Mouse (Mus musculus) lung, adult 2 months (tissue): ENCODE measurements around the gene Tubb4b. TPM values are rescaled to one million over a fixed set of nuclear protein-coding genes. Genes with fewer than 3 reads are reported as not detected.

ENCODE experiments used
- DNase-seq: peaks from one replicate; pipeline ENCODE4 v3.0.0; 2022
- H3K4me1 ChIP-seq: fragments of 200-500 bp; 2 replicates; pipeline ENCODE4 v1.6.1; 2011; ENCODE audit warnings: low read length; ENCODE audit not compliant: control insufficient read depth, insufficient read depth
- H3K4me3 ChIP-seq: fragments of 200-500 bp; replicated peaks from 2 replicates; pipeline ENCODE3; 2011; ENCODE audit warnings: low read depth, mild to moderate bottlenecking, control low read depth, low read length; ENCODE audit errors: extremely low read depth
- CTCF ChIP-seq: fragments of 200-500 bp; IDR thresholded peaks from 2 replicates; pipeline ENCODE4 v1.5.1; 2011; ENCODE audit warnings: mild to moderate bottlenecking, low read length, control low read depth; ENCODE audit not compliant: insufficient read depth
- POLR2A ChIP-seq: fragments of 200-500 bp; IDR thresholded peaks from 2 replicates; pipeline ENCODE4 v1.6.1; 2011; ENCODE audit warnings: low read depth, mild to moderate bottlenecking, control low read depth, low read length, borderline replicate concordance; ENCODE audit errors: extremely low read depth
- WGBS: fragments of 180-500 bp; shearing (Covaris S2); methylation state at CpG from one replicate; pipeline ENCODE4 v1.1.7; 2018; 5-methylcytosine and 5-hydroxymethylcytosine counted together
- polyA plus RNA-seq: library from polyadenylated mRNA; depleted of rRNA; stranded (reverse); fragments of >200 nt; gene quantifications from 2 replicates; pipeline ENCODE4 v1.2.3, GENCODE M21; 2012; rRNA removed

Gene Tubb4b
- polyA plus RNA-seq = 490 and 623 TPM in 2 replicates

DNA sequence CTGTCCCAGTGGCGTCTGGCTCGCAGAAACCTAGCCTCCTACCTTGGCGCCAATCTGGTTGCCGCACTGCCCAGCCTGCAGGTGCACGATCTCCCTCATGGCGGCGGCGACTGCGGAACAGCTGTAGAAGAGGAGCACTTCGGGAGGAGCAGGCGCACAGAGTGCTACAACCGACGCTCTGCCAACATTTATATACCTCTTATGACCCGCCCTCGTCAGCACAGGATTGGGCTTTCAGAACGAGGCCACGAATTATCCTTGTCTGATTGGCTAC lies at the start of gene Tubb4b:
Tubb4b (minus strand) TSS at position 211 of the 274 bp plus-strand sequence.
- no peak for DNase-seq
- H3K4me1 ChIP-seq = peaks cover 15% of the 10 kb centered on the region
- WGBS = under 1% methylated on average over 17 of the region's 17 CpGs
- H3K4me3 ChIP-seq = peak within 1 kb of the TSS; percentile 91
- no peak for TF ChIP-seq CTCF
- TF ChIP-seq POLR2A = peak; percentile 99

DNA sequence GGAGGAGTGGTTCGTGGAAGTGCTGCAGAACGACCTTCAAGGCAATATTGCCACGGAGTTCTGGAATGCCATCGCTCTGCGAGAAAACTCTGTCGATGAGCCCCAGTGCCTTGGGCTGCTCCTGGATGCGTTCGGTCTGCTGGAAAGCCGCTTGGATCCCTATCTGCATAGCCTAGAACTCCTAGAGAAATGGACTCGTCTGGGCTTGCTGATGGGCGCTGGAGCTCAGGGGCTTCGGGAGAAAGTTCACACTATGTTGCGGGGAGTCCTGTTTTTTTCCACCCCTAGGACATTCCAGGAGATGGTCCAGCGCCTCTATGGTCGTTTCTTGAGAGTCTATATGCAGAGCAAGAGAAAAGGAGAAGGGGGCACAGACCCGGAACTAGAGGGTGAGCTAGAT lies 48.5 kb upstream of the Tubb4b start:
- no peak for DNase-seq
- WGBS = 29% methylated on average over 16 of the region's 16 CpGs
- Histone ChIP-seq H3K4me1 (peaks cover 12% of the 10 kb centered on the region), H3K4me3 (peak overlapping the region; percentile 72)
- TF ChIP-seq POLR2A = no peak

DNA sequence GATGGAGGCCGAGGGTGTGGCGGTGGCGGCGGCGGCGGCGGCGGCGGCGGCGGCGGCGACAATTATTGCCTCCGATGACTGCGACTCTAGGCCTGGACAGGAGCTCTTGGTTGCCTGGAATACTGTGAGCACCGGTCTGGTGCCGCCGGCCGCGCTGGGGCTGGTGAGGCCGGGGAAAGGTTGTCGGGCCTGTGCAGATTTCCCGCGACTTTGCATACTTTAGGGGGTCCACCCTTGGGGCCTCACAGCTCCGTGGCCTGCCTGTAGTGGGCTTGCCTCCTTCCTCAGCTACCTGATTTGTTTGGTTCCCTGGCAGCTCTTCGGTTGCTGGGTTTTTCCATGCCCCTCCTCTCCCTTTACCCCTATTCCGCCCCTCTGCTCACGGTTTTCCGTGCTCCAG lies 48.0 kb upstream of the Tubb4b start:
- under 1% methylated on average over 29 of the region's 29 CpGs for WGBS
- Histone ChIP-seq H3K4me1 (peaks cover 12% of the 10 kb centered on the region), H3K4me3 (peak overlapping the region; percentile 72)
- no peak for DNase-seq
- TF ChIP-seq POLR2A (no peak), CTCF (no peak)

DNA sequence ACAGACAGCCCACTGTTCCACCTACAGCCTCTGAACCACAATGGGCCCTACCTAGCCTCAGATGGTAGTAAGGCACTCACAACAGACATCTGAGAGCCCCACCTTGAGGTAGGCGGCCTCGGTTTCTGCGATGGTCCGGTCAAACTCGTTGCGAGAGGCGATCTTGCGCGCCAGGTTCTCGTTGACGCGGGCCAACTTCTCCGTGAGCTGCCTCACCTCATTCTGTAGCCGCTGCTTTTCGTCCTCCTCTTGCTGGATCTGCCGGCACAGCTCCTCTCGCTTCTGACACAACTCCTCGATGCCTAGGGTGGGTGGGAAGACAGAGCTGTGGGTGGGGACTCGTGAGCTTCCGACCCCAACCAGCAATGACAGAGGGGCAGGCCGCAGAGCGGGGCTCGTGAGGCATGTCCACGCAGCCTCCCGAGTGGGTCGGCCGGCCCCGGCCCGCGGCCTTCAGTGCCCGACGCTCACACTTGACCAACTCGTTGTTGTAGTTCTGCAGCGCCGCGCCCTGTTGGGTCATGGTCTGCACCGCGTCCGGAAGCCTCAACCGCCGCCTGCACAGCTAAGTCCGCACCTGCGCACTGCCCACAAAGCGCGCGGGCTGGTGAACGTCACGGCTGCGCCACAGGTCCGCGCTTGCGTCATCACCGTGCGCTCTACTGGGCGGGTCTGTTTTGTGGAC lies 47.5 kb upstream of the Tubb4b start, which contains the start of the genes Ssna1 and Anapc2:
Ssna1 (minus strand) TSS at position 612 of the 685 bp plus-strand sequence.
Anapc2 (plus strand) TSS at position 652 of the 685 bp plus-strand sequence.
- DNase-seq = peak; percentile 98
- TF ChIP-seq CTCF (no peak), POLR2A (peak; percentile 89; the same call in 1 of the 2 replicates)
- Histone ChIP-seq H3K4me3 (peak within 1 kb of the TSS; percentile 72), H3K4me1 (peaks cover 12% of the 10 kb centered on the region)
- under 1% methylated on average over 55 of the region's 55 CpGs for WGBS

DNA sequence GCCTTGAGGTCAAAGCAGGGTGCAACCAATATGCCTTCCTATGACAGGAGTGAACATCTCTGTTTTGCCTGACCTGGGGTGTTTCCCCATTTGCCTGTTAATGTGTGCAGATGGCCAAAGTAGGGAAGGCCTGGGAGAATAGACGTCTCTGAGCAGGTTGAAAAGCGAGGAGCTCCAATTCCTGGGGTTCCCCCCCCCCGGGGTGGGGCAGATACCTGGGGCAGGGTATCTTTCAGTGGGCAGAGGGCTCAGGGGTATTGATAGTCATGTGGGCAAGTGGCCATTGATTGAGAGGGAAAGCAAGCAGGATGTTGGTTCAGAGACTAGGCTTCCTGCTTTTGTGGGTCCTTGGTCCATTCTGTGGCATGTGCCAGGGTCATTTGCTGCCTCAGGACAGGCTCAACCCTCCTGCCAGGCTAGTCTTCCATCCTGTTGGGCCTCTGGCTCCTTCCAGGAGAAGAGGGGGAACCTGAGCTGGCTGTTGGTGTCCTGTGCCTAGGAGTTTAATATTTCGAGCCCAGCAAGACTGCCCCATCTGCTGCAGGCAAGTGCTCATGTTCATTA lies 43.3 kb upstream of the Tubb4b start:
- no peak overlapping the region for H3K4me3 ChIP-seq
- TF ChIP-seq POLR2A = no peak
- TF ChIP-seq CTCF = no peak

DNA sequence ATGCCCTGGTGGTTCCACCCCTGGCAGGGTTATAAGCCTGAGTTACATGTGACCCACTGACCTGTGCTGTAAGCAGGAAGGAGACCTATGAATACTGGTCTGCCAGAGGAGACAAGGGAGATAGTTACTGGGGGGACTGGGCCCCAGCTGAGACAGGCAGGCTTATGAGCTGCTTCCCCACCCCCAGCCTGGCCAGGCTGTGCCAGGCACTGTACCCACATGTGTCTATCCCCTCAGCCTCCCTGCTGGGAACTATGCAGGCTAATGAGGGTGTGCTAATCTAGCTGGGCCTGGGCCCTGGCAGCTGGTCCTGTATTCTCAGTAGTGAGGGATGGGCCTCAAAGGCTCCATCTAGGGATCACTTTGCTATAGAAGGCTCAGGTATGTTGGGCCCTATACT lies 42.7 kb upstream of the Tubb4b start:
- peaks cover 15% of the 10 kb centered on the region for H3K4me1 ChIP-seq
- DNase-seq = no peak
- TF ChIP-seq POLR2A (no peak), CTCF (no peak)
- no peak overlapping the region for H3K4me3 ChIP-seq

More for the DNA sequence above, 43.3 kb upstream of the Tubb4b start:
- WGBS = 78% methylated on average over 4 of the region's 4 CpGs
- peaks cover 16% of the 10 kb centered on the region for H3K4me1 ChIP-seq
- DNase-seq = no peak

DNA sequence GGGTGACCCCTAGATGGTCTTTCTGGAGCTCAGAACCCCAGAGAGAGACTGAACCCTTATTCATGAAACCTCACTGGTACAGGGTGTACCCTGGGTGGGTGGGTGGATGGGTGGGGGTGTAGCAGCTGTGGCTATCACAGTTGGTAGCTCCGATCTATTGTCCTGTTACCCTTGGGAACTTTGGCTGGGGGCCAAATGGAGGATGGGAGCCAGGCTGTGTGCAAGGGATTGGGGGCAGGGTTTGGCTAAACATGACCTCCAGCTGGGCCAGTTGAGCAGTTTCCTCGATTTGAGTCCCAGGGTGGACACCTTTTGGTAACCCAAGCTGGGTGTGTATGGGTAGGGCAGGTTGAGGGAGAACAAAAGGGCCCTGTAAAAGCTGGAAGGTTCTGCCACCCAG lies 42.2 kb upstream of the Tubb4b start:
- WGBS = 20% methylated on average over 2 of the region's 2 CpGs
- no peak overlapping the region for H3K4me3 ChIP-seq
- TF ChIP-seq POLR2A (no peak), CTCF (no peak)
- peaks cover 15% of the 10 kb centered on the region for H3K4me1 ChIP-seq
- DNase-seq = no peak

DNA sequence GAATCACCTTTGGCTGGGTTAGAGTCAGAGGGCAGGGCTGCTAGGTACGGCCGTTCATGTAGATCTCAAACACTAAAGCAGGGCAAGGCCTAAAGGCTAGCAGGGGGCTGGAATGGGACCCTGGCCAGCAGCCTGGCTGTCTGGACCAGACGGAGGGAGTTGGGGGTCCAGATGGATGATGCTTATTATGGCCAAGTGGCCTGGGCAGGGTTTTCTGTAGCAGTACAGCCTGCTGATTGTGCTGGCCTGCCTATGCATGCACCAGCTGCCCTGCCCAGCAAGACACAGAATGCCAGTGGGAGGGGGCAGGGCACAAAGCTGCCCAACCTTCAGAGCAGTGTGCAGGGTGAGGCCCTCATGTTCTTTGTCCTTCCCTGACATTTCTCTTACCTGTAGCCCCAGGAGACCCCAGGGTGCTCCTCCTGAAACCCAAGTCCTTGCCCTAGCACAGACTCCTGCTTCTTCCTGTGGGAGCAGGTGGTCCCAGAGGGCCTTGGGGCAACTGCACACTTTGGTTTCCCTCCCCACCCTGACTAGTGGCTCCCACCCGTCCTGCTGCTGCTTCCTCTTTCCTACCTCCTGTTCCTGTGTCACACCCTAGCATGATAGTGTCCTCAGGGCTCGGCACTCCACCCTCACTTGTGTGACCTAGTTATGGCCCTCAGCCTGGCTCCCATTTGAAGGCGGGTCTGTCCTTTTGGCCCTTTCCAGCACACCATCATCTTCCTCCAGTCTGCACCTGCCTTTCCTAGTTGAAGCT lies 41.6 kb upstream of the Tubb4b start:
- no peak for DNase-seq
- 51% methylated on average over 6 of the region's 6 CpGs for WGBS
- Histone ChIP-seq H3K4me3 (no peak overlapping the region), H3K4me1 (peaks cover 10% of the 10 kb centered on the region)
- no peak for TF ChIP-seq POLR2A
- no peak for TF ChIP-seq CTCF

DNA sequence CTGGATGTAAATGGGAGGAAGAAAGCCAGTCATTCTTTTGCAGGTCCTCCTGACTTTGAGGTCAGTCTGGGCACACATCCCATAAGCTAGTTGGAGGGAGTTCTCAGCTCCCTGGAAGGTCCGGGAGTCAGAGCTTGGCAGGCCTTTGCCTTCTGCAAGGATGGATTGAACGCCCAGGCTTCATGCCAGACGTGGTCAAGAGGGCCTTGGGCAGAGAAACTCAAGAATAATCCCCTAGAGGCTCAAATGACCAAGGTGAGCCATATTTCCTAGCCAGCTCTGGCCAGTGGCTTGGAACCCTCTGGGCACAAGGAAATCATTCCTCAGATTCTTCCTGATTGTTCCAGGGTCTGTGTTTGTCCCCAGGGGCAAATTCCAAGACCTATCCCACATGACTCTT lies 40.3 kb upstream of the Tubb4b start:
- DNase-seq = no peak
- 44% methylated on average over 3 of the region's 3 CpGs for WGBS
- no peak for TF ChIP-seq POLR2A
- TF ChIP-seq CTCF = no peak
- Histone ChIP-seq H3K4me3 (no peak overlapping the region), H3K4me1 (peaks cover 10% of the 10 kb centered on the region)

DNA sequence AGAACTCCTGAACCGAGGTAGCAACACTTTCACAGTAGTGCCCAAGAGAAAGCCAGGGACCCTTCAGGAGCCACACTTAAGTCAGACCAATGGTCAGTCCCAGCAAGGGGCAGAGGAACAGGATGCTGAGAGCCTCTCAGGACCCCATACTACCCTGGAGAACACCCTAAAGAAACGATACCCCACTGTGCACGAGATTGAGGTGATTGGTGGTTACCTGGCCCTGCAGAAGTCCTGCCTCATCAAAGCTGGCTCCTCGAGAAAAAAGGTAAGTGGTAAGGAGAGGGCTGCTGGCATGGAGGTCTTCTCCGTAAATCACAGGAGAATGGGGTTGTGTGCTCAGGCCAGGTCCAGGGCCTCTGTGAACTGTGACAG lies 39.8 kb upstream of the Tubb4b start:
- Histone ChIP-seq H3K4me1 (peaks cover 10% of the 10 kb centered on the region), H3K4me3 (no peak overlapping the region)
- TF ChIP-seq POLR2A (no peak), CTCF (no peak)
- no peak for DNase-seq
- WGBS = 71% methylated on average over 5 of the region's 5 CpGs
